Mouse (Mus musculus): ENCODE data around the gene Rpl5. TPM values are rescaled to one million over a fixed set of nuclear protein-coding genes. Genes with fewer than 3 reads are reported as not detected.

The Rpl5 gene
- total and polyA plus RNA-seq, 3 experiments = 54.0 to 875 (median 329) TPM

DNA sequence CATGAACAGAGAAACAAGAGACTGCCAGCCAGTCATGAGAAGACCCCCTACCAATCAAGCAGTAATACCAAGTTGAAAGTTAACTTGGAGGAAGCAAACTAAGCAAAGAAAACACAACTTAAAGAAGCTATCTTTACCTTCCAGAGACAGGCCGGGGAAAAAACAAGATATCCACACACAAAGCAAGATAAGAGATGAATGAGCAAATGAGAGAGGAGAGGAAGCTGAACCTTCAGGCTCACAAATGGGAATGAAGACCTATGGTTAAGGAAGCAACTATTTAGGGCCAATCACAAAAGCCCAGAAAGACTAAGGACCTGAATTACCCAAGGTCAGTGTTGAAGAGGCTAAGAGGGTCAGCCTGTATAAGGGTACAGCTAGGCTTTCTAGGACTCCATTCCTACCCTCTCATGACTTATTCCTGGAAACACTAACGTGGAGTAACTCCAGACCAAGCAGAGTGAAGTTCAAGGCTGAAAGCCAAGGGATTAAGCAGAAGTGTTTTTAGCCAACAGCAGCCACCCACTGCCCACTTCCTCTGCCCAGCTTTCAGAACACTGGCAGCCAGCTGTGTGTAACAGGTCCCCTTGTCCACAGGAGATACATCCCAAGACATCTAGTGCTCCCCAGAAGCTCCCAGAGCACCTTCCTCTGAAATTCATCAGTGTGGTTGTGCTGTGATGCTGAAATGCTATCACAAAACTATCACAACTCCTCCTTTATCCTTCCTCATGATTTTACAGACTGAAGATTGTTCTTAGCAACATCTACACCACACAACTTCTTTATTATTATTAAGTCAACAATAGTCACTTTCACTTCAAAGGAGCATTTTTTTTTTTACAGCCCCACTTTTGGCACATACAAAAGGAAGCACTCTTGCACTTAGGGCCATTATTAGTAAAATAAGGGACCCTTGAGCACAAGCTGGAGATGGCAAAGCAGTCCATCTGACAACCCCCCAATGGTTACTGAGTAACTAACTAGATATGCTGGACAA, 33.9 kb upstream of the Rpl5 start:
- peaks cover 12% of the 10 kb centered on the region for H3K36me3 ChIP-seq (replicated peaks)
- ATAC-seq (ENCODE audit: extremely low read depth, insufficient number of reproducible peaks, low FRiP score, poor library complexity, severe bottlenecking) (peak; percentile 24; the same call in 1 of the 2 replicates), DNase-seq (ENCODE audit: low spot score) (no peak)
- TF ChIP-seq GATA1 (IDR thresholded peaks at IDR 0.05; ENCODE audit: borderline replicate concordance, low read length) (no peak), GATA2 (IDR thresholded peaks at IDR 0.05; ENCODE audit: borderline replicate concordance, low read depth, low read length) (no peak), TAL1 (conservative IDR thresholded peaks at IDR 0.05; ENCODE audit: low read depth, low read length) (no peak)
- H3K4me3 ChIP-seq (ENCODE audit: low read depth, low read length) = peak overlapping the region; percentile 28; the same call in 1 of the 2 replicates
- peaks cover 60% of the 10 kb centered on the region for H3K4me1 ChIP-seq (ENCODE audit: insufficient read depth, low read depth, low read length)
- H3K9me3 ChIP-seq (replicated peaks) = no peaks in the 10 kb centered on the region
- H3K27me3 ChIP-seq (ENCODE audit: insufficient read depth, low read length) = no peaks in the 10 kb centered on the region

DNA sequence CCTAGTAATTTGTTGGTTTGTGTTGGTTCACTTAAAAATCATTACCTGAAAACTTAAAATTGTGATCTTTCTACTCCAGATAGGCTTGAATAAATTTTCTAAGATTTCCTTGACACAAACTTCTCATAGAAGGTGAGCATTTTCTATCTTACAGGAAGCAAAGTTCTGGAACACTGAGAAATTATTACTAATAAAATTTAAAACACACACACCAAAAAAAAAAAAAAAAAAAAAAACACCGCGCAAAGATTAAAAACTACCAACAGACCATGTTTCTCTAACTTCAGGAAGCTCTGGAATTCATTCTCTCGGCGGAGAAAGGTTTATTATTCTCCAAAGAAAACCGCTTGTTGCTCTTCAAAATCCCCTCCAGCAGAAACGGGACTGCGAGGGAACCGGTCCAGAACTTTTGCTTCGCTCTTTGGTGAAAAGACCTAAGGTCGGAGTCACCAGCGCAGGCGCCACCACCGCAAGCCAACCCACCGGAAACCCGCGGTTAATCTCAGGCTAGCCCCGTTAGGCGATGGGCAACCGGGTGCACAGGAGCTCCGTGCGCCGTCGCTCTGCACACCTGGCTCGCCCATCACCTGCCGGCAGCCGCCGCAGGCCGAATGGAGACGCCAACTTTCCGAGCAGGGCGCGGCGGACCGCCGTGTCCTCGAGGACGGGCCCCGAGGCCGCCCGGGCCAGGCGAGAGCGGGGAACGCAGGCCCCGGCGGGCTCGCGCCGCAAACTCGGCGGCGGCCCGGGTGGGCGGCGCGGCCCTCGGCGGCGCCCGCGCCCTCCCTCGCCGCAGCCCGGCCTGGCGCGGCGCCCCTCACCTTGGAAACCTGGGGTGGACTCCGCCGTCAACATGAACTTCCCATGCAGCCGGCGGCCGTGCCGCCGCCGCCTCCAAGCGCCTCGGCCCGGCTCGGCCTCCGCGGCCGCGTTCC, 32.1 kb upstream of the Rpl5 start:
- no peaks in the 10 kb centered on the region for H3K27me3 ChIP-seq (ENCODE audit: insufficient read depth, low read length)
- H3K4me1 ChIP-seq (ENCODE audit: insufficient read depth, low read depth, low read length) = peaks cover 68% of the 10 kb centered on the region
- no peaks in the 10 kb centered on the region for H3K9me3 ChIP-seq (replicated peaks)
- peaks cover 16% of the 10 kb centered on the region for H3K36me3 ChIP-seq (replicated peaks)
- ATAC-seq (ENCODE audit: extremely low read depth, insufficient number of reproducible peaks, low FRiP score, poor library complexity, severe bottlenecking) (no peak), DNase-seq (ENCODE audit: low spot score) (peak; percentile 42)
- peak overlapping the region; percentile 89 for H3K4me3 ChIP-seq (ENCODE audit: low read depth, low read length)
- no peak for TF ChIP-seq TAL1 (conservative IDR thresholded peaks at IDR 0.05; ENCODE audit: low read depth, low read length)
- no peak for TF ChIP-seq POLR2AphosphoS5 (IDR thresholded peaks at IDR 0.05; ENCODE audit: insufficient replicate concordance, low read depth, low read length)
- no peak for TF ChIP-seq GATA2 (IDR thresholded peaks at IDR 0.05; ENCODE audit: borderline replicate concordance, low read depth, low read length)
- no peak for TF ChIP-seq CTCF (IDR thresholded peaks at IDR 0.05; ENCODE audit: low read depth, low read length)
- no peak for TF ChIP-seq GATA1 (IDR thresholded peaks at IDR 0.05; ENCODE audit: borderline replicate concordance, low read length)

DNA sequence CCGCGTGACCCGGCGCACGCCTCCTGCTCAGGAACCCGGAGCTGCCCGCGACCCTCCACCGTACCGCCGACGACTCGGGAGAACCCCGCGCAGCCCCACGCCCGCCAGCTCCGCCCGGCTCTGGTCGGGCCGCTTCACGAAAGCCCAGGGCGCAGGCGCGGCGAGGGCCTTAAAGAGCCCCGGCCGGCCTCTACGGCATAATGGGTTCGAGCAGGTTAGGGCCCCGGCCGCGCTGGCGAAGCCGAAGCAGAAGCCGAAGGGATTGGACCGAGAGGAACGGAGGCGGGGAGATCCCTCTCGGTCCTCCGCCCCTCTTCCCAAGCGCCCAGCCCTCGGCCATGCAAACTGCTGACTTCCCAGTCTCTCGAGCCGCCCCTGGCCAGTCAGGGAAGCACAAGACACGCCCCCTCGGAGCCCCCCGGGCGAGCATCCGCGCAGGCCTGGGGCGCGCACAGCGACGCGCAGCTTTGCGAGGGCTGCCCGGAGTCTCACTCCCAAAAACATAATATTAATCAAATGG, 31.3 kb upstream of the Rpl5 start:
- DNase-seq (ENCODE audit: low spot score) (peak; percentile 87), ATAC-seq (ENCODE audit: extremely low read depth, insufficient number of reproducible peaks, low FRiP score, poor library complexity, severe bottlenecking) (peak; percentile 73)
- no peaks in the 10 kb centered on the region for H3K27me3 ChIP-seq (ENCODE audit: insufficient read depth, low read length)
- TF ChIP-seq CTCF (IDR thresholded peaks at IDR 0.05; ENCODE audit: low read depth, low read length) (no peak), GATA2 (IDR thresholded peaks at IDR 0.05; ENCODE audit: borderline replicate concordance, low read depth, low read length) (no peak), TAL1 (conservative IDR thresholded peaks at IDR 0.05; ENCODE audit: low read depth, low read length) (no peak), POLR2AphosphoS5 (IDR thresholded peaks at IDR 0.05; ENCODE audit: insufficient replicate concordance, low read depth, low read length) (no peak), GATA1 (IDR thresholded peaks at IDR 0.05; ENCODE audit: borderline replicate concordance, low read length) (no peak)
- peaks cover 74% of the 10 kb centered on the region for H3K4me1 ChIP-seq (ENCODE audit: insufficient read depth, low read depth, low read length)
- no peaks in the 10 kb centered on the region for H3K9me3 ChIP-seq (replicated peaks)
- peaks cover 15% of the 10 kb centered on the region for H3K36me3 ChIP-seq (replicated peaks)
- H3K4me3 ChIP-seq (ENCODE audit: low read depth, low read length) = peak overlapping the region; percentile 89

DNA sequence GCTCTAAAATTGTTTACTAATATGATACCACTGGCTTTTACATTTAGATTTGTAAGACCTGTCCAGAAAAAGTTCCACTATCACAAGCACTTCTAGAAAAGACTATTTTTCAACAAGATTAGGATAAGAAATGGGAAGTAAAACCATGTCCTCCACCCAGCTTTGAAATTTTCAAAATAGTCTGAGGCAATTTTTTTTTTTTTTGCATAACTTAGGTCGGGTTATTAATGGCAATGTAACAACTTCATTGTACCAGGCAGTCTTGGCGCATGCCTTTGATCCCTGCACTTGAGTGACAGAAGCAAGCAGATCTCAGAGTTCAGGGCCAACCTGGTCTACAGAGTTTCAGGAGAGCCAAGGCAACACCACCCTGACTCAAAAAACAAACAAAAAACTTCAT, 30.6 kb upstream of the Rpl5 start:
- DNase-seq (ENCODE audit: low spot score) (no peak), ATAC-seq (ENCODE audit: extremely low read depth, insufficient number of reproducible peaks, low FRiP score, poor library complexity, severe bottlenecking) (no peak)
- no peak for TF ChIP-seq GATA2 (IDR thresholded peaks at IDR 0.05; ENCODE audit: borderline replicate concordance, low read depth, low read length)
- no peak for TF ChIP-seq GATA1 (IDR thresholded peaks at IDR 0.05; ENCODE audit: borderline replicate concordance, low read length)
- no peak for TF ChIP-seq CTCF (IDR thresholded peaks at IDR 0.05; ENCODE audit: low read depth, low read length)
- no peak for TF ChIP-seq TAL1 (conservative IDR thresholded peaks at IDR 0.05; ENCODE audit: low read depth, low read length)
- no peak for TF ChIP-seq POLR2AphosphoS5 (IDR thresholded peaks at IDR 0.05; ENCODE audit: insufficient replicate concordance, low read depth, low read length)
- H3K36me3 ChIP-seq (replicated peaks) = peaks cover 13% of the 10 kb centered on the region
- peaks cover 71% of the 10 kb centered on the region for H3K4me1 ChIP-seq (ENCODE audit: insufficient read depth, low read depth, low read length)
- H3K27me3 ChIP-seq (ENCODE audit: insufficient read depth, low read length) = no peaks in the 10 kb centered on the region
- H3K4me3 ChIP-seq (ENCODE audit: low read depth, low read length) = no peak overlapping the region
- no peaks in the 10 kb centered on the region for H3K9me3 ChIP-seq (replicated peaks)

DNA sequence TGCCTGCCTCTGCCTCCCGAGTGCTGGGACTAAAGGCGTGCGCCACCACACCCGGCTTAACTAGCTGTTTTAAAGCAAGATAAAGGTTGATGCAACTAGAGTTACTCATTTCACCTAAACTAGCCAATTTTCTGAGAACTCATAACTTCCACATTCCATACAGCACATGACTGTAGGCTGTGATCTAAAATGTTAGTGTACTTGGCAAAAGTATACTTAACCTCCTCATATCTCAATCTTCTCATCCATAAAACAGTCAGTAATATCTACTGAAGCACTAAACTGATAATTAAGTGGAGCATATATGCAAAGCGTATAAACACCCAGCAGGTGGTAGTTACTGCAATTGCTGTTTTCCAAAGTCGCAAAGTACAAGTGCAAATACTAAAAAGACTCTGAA, 27.0 kb upstream of the Rpl5 start:
- TF ChIP-seq TAL1 (conservative IDR thresholded peaks at IDR 0.05; ENCODE audit: low read depth, low read length) (no peak), CTCF (IDR thresholded peaks at IDR 0.05; ENCODE audit: low read depth, low read length) (no peak), GATA2 (IDR thresholded peaks at IDR 0.05; ENCODE audit: borderline replicate concordance, low read depth, low read length) (no peak), GATA1 (IDR thresholded peaks at IDR 0.05; ENCODE audit: borderline replicate concordance, low read length) (no peak), POLR2AphosphoS5 (IDR thresholded peaks at IDR 0.05; ENCODE audit: insufficient replicate concordance, low read depth, low read length) (no peak)
- H3K36me3 ChIP-seq (replicated peaks) = peaks cover 10% of the 10 kb centered on the region
- peak overlapping the region; percentile 53; the same call in 1 of the 2 replicates for H3K4me3 ChIP-seq (ENCODE audit: low read depth, low read length)
- peaks cover 57% of the 10 kb centered on the region for H3K4me1 ChIP-seq (ENCODE audit: insufficient read depth, low read depth, low read length)
- no peaks in the 10 kb centered on the region for H3K9me3 ChIP-seq (replicated peaks)
- DNase-seq (ENCODE audit: low spot score) = no peak
- H3K27me3 ChIP-seq (ENCODE audit: insufficient read depth, low read length) = no peaks in the 10 kb centered on the region
- ATAC-seq (ENCODE audit: extremely low read depth, insufficient number of reproducible peaks, low FRiP score, poor library complexity, severe bottlenecking) = no peak

Data from G1E (cell line).